ENCODE assay signal across 11 mouse cellular contexts in genomic region chr2:140497688-140498087, GRCm38 (mm10).
A peak's percentile ranks its signal among the peaks of the same experiment; 100 is the strongest.
DNase-seq lines count a peak whose midpoint lies in the region; ATAC-seq and TF ChIP-seq lines count a peak whose summit lies in the region.
"Had no signal": no experiment of that assay in that cellular context is flagged by ENCODE, and none has a peak within 500 bp of the region (broad histone marks: within the 10 kb centered on the region; RNA-seq: fewer than 3 reads in every experiment).

No protein-coding gene starts in this region.

- intact Hi-C loops in heart, postnatal 10 days (cut with DNase I): no loop called here

- H3K27ac ChIP-seq in hindbrain, postnatal 0 days: no peak overlapping the region
- no peak overlapping the region for H3K27ac ChIP-seq in hindbrain, embryonic 12.5 days
- no peak overlapping the region for H3K27ac ChIP-seq in heart, embryonic 12.5 days (ENCODE audit: poor library complexity, severe bottlenecking)
- H3K27ac ChIP-seq: embryonic facial prominence, embryonic 13.5 days; limb, embryonic 13.5 days; neural tube, embryonic 13.5 days had no signal

- H3K9ac ChIP-seq in hindbrain, postnatal 0 days (replicated peaks; ENCODE audit: low read length): no peak overlapping the region
- H3K9ac ChIP-seq in hindbrain, embryonic 12.5 days: no peak overlapping the region
- H3K9ac ChIP-seq in heart, embryonic 12.5 days: no peak overlapping the region
- H3K9ac ChIP-seq: embryonic facial prominence, embryonic 13.5 days; limb, embryonic 13.5 days; neural tube, embryonic 13.5 days had no signal

- no peaks in the 10 kb centered on the region for H3K36me3 ChIP-seq in hindbrain, postnatal 0 days (ENCODE audit: insufficient read depth, low read length)
- H3K36me3 ChIP-seq in hindbrain, embryonic 12.5 days: no peaks in the 10 kb centered on the region
- H3K36me3 ChIP-seq in heart, embryonic 12.5 days: no peaks in the 10 kb centered on the region
- H3K36me3 ChIP-seq: embryonic facial prominence, embryonic 13.5 days; limb, embryonic 13.5 days; neural tube, embryonic 13.5 days had no signal

- WGBS in hindbrain, postnatal 0 days: 47% methylated on average over 3 of the region's 3 CpGs
- WGBS in hindbrain, embryonic 12.5 days: 79% methylated on average over 3 of the region's 3 CpGs
- WGBS in heart, embryonic 12.5 days: 79% methylated on average over 3 of the region's 3 CpGs

- ATAC-seq in hindbrain, postnatal 0 days: no peak
- ATAC-seq in hindbrain, embryonic 12.5 days (ENCODE audit: low FRiP score): no peak
- ATAC-seq in heart, embryonic 12.5 days (ENCODE audit: insufficient number of reproducible peaks, low FRiP score): no peak

- H3K4me1 ChIP-seq in hindbrain, postnatal 0 days (ENCODE audit: insufficient read depth, low read length): no peaks in the 10 kb centered on the region
- H3K4me1 ChIP-seq in hindbrain, embryonic 12.5 days: no peaks in the 10 kb centered on the region
- H3K4me1 ChIP-seq in heart, embryonic 12.5 days (replicated peaks): no peaks in the 10 kb centered on the region; the same call in 1 of the 2 replicates
- H3K4me1 ChIP-seq: embryonic facial prominence, embryonic 13.5 days; limb, embryonic 13.5 days; neural tube, embryonic 13.5 days had no signal

- H3K27me3 ChIP-seq in hindbrain, postnatal 0 days (ENCODE audit: insufficient read depth, low read length): no peaks in the 10 kb centered on the region
- no peaks in the 10 kb centered on the region for H3K27me3 ChIP-seq in hindbrain, embryonic 12.5 days
- no peaks in the 10 kb centered on the region for H3K27me3 ChIP-seq in heart, embryonic 12.5 days (replicated peaks)
- H3K27me3 ChIP-seq: embryonic facial prominence, embryonic 13.5 days; limb, embryonic 13.5 days; neural tube, embryonic 13.5 days had no signal

- no peak overlapping the region for H3K4me2 ChIP-seq in hindbrain, postnatal 0 days (ENCODE audit: low read depth, low read length)
- H3K4me2 ChIP-seq in hindbrain, embryonic 12.5 days (replicated peaks): no peak overlapping the region
- H3K4me2 ChIP-seq in heart, embryonic 12.5 days: no peak overlapping the region
- H3K4me2 ChIP-seq: embryonic facial prominence, embryonic 13.5 days; limb, embryonic 13.5 days; neural tube, embryonic 13.5 days had no signal

- H3K9me3 ChIP-seq in hindbrain, postnatal 0 days (ENCODE audit: low read length): no peaks in the 10 kb centered on the region
- no peaks in the 10 kb centered on the region for H3K9me3 ChIP-seq in hindbrain, embryonic 12.5 days (replicated peaks)
- no peaks in the 10 kb centered on the region for H3K9me3 ChIP-seq in heart, embryonic 12.5 days (replicated peaks)
- H3K9me3 ChIP-seq: embryonic facial prominence, embryonic 13.5 days; limb, embryonic 13.5 days; neural tube, embryonic 13.5 days had no signal

- no peak overlapping the region for H3K4me3 ChIP-seq in hindbrain, postnatal 0 days (ENCODE audit: low read length)
- no peak overlapping the region for H3K4me3 ChIP-seq in hindbrain, embryonic 12.5 days
- H3K4me3 ChIP-seq in heart, embryonic 12.5 days: no peak overlapping the region
- H3K4me3 ChIP-seq: embryonic facial prominence, embryonic 13.5 days; limb, embryonic 13.5 days; neural tube, embryonic 13.5 days had no signal

- peak; percentile 12 for DNase-seq in hindbrain, postnatal 0 days (ENCODE audit: low spot score)
- DNase-seq in right cerebral cortex, adult 2 months (ENCODE audit: low spot score in 2 of 2): peak; percentile 58 to 64
- no peak for DNase-seq in right cerebral cortex, postnatal 14 days
- DNase-seq in layer of hippocampus, adult 9-10 months (ENCODE audit: low spot score): peak; percentile 48
- no peak for DNase-seq in heart, postnatal 10 days
- DNase-seq: kidney, adult 11 months had no signal

- no peak for TF ChIP-seq CTCF in hindbrain, postnatal 0 days (IDR thresholded peaks at IDR 0.05; ENCODE audit: low read depth)

Comparison
In these comparisons a context has a peak if more than half of its experiments do, and no peak if none do; other contexts are left out.
1. DNase-seq: peak in hindbrain, postnatal 0 days (single experiment), right cerebral cortex, adult 2 months (2 of 2) and layer of hippocampus, adult 9-10 months (single experiment); none in right cerebral cortex, postnatal 14 days (single experiment) and heart, postnatal 10 days (0 of 2).